Mouse (Mus musculus) retina, postnatal 1 day (tissue): Measurements from ENCODE around the gene Skida1.

ENCODE experiments used
- DNase-seq: peaks from one replicate; pipeline ENCODE4 v3.0.0-alpha.2; 2012

Skida1 gene

GRCm38 (mm10) chr2:18038141-18038752 is 10.6 kb downstream of the Skida1 start:
- peak; percentile 24 for DNase-seq

GRCm38 (mm10) chr2:18037491-18037890 is 11.4 kb downstream of the Skida1 start, which contains the start of gene A930004D18Rik:
A930004D18Rik (minus strand) TSS chr2:18037737.
- DNase-seq, result peak; percentile 48

- peak; percentile 21 for DNase-seq
These were observed 14.2 kb downstream of the Skida1 start for GRCm38 (mm10) chr2:18034371-18035250.

- peak; percentile 57 for DNase-seq
These were observed 15.4 kb downstream of the Skida1 start for GRCm38 (mm10) chr2:18033166-18034108.

GRCm38 (mm10) chr2:18032538-18032895 is 16.3 kb downstream of the Skida1 start:
- DNase-seq, result peak; percentile 38

- peak; percentile 81 for DNase-seq
These were observed 16.9 kb downstream of the Skida1 start for GRCm38 (mm10) chr2:18031831-18032537.

- DNase-seq, result peak; percentile 76
These were observed 17.5 kb downstream of the Skida1 start for GRCm38 (mm10) chr2:18031271-18031821.

GRCm38 (mm10) chr2:18030581-18030980 is 18.3 kb downstream of the Skida1 start:
- DNase-seq, result peak; percentile 89

GRCm38 (mm10) chr2:18029656-18030055 is 19.2 kb downstream of the Skida1 start:
- peak; percentile 33 for DNase-seq

- DNase-seq, result peak; percentile 95
These were observed 20.5 kb downstream of the Skida1 start for GRCm38 (mm10) chr2:18028140-18029021.

- DNase-seq, result peak; percentile 98
These were observed 21.3 kb downstream of the Skida1 start for GRCm38 (mm10) chr2:18027448-18028139.

GRCm38 (mm10) chr2:18026116-18026947 is 22.5 kb downstream of the Skida1 start:
- peak; percentile 75 for DNase-seq

- no peak for DNase-seq
These were observed 23.1 kb downstream of the Skida1 start for GRCm38 (mm10) chr2:18025781-18026115.

- DNase-seq, result peak; percentile 14
These were observed 23.7 kb downstream of the Skida1 start for GRCm38 (mm10) chr2:18025116-18025515.

- DNase-seq, result no peak
These were observed 26.0 kb downstream of the Skida1 start for GRCm38 (mm10) chr2:18022886-18023285.

- no peak for DNase-seq
These were observed 29.7 kb downstream of the Skida1 start for GRCm38 (mm10) chr2:18019122-18019521.

GRCm38 (mm10) chr2:18017321-18017720 is 31.5 kb downstream of the Skida1 start:
- DNase-seq, result no peak

- DNase-seq, result no peak
These were observed 32.2 kb downstream of the Skida1 start for GRCm38 (mm10) chr2:18016639-18017038.

GRCm38 (mm10) chr2:18015581-18015980 is 33.3 kb downstream of the Skida1 start:
- no peak for DNase-seq
